ENCODE assay signal across 11 mouse cellular contexts in genomic region chr11:97078751-97079150, GRCm38 (mm10). TPM values are rescaled to one million over a fixed set of nuclear protein-coding genes. Genes with fewer than 3 reads are reported as not detected.
A peak's percentile ranks its signal among the peaks of the same experiment; 100 is the strongest.
DNase-seq lines count a peak whose midpoint lies in the region; ATAC-seq lines count a peak whose summit lies in the region.
"Had no signal": no experiment of that assay in that cellular context is flagged by ENCODE, and none has a peak within 500 bp of the region (broad histone marks: within the 10 kb centered on the region; RNA-seq: fewer than 3 reads in every experiment).

No protein-coding gene starts in this region.

- 60% methylated on average over 4 of the region's 4 CpGs for WGBS in hindbrain, embryonic 11.5 days
- WGBS in hindbrain, embryonic 14.5 days = 56% methylated on average over 4 of the region's 4 CpGs
- WGBS in limb, embryonic 10.5 days = 46% methylated on average over 4 of the region's 4 CpGs

- no peak overlapping the region for H3K9ac ChIP-seq in hindbrain, embryonic 11.5 days (ENCODE audit: low read depth, low read length)
- no peak overlapping the region for H3K9ac ChIP-seq in hindbrain, embryonic 14.5 days
- H3K9ac ChIP-seq: embryonic facial prominence, embryonic 13.5 days; heart, embryonic 15.5 days; limb, embryonic 15.5 days had no signal

- no peak overlapping the region for H3K4me2 ChIP-seq in hindbrain, embryonic 11.5 days (replicated peaks; ENCODE audit: low read depth, low read length)
- H3K4me2 ChIP-seq in hindbrain, embryonic 14.5 days (replicated peaks) = no peak overlapping the region
- H3K4me2 ChIP-seq: embryonic facial prominence, embryonic 13.5 days; heart, embryonic 15.5 days; limb, embryonic 15.5 days had no signal

- no peaks in the 10 kb centered on the region for H3K36me3 ChIP-seq in hindbrain, embryonic 11.5 days (ENCODE audit: control insufficient read depth, insufficient read depth, low read length)
- no peaks in the 10 kb centered on the region for H3K36me3 ChIP-seq in hindbrain, embryonic 14.5 days (replicated peaks; ENCODE audit: control insufficient read depth, insufficient read depth)
- no peaks in the 10 kb centered on the region for H3K36me3 ChIP-seq in limb, embryonic 10.5 days
- H3K36me3 ChIP-seq: embryonic facial prominence, embryonic 13.5 days; heart, embryonic 15.5 days; limb, embryonic 15.5 days had no signal

- no peaks in the 10 kb centered on the region for H3K9me3 ChIP-seq in hindbrain, embryonic 11.5 days (ENCODE audit: control insufficient read depth, low read length)
- H3K9me3 ChIP-seq in hindbrain, embryonic 14.5 days (ENCODE audit: control insufficient read depth, low read length) = no peaks in the 10 kb centered on the region
- no peaks in the 10 kb centered on the region for H3K9me3 ChIP-seq in limb, embryonic 10.5 days (replicated peaks)
- H3K9me3 ChIP-seq: embryonic facial prominence, embryonic 13.5 days; heart, embryonic 15.5 days; limb, embryonic 15.5 days had no signal

- H3K27me3 ChIP-seq in hindbrain, embryonic 11.5 days (ENCODE audit: control insufficient read depth, insufficient read depth, low read length) = no peaks in the 10 kb centered on the region
- no peaks in the 10 kb centered on the region for H3K27me3 ChIP-seq in hindbrain, embryonic 14.5 days (ENCODE audit: control insufficient read depth, insufficient read depth, low read length)
- H3K27me3 ChIP-seq in limb, embryonic 10.5 days (ENCODE audit: low read depth, poor library complexity, severe bottlenecking) = peaks cover 6% of the 10 kb centered on the region

- peak; percentile 28 for DNase-seq in hindbrain, embryonic 11.5 days (ENCODE audit: low spot score)
- DNase-seq in hindbrain, embryonic 14.5 days (ENCODE audit: low spot score) = no peak
- DNase-seq in 416B (ENCODE audit: low read depth) = peak; percentile 66
- peak; percentile 68 for DNase-seq in R1 (ENCODE audit: low read depth, low spot score)
- peak; percentile 69 for DNase-seq in limb, embryonic 10.5 days (ENCODE audit: low spot score)
- DNase-seq in frontal cortex, postnatal 14 days (ENCODE audit: low spot score in 2 of 2) = no peak
- DNase-seq in frontal cortex, postnatal 10 days (ENCODE audit: low spot score in 2 of 2) = no peak

- no peak overlapping the region for H3K4me3 ChIP-seq in hindbrain, embryonic 11.5 days (ENCODE audit: low read depth, low read length)
- no peak overlapping the region for H3K4me3 ChIP-seq in hindbrain, embryonic 14.5 days (replicated peaks; ENCODE audit: low read length)
- H3K4me3 ChIP-seq in limb, embryonic 10.5 days = no peak overlapping the region
- H3K4me3 ChIP-seq: embryonic facial prominence, embryonic 13.5 days; heart, embryonic 15.5 days; limb, embryonic 15.5 days had no signal

- H3K4me1 ChIP-seq in hindbrain, embryonic 11.5 days (replicated peaks; ENCODE audit: control insufficient read depth, insufficient read depth, low read length) = 0 out of 2 replicates have a peak, but pooled peaks cover 2% of the 10 kb centered on the region
- 0 out of 2 replicates have a peak, but pooled peaks cover 5% of the 10 kb centered on the region for H3K4me1 ChIP-seq in hindbrain, embryonic 14.5 days (replicated peaks; ENCODE audit: control insufficient read depth, insufficient read depth, low read length)
- H3K4me1 ChIP-seq in limb, embryonic 10.5 days = peaks cover 8% of the 10 kb centered on the region

- no peak overlapping the region for H3K27ac ChIP-seq in hindbrain, embryonic 11.5 days (ENCODE audit: low read depth, low read length)
- H3K27ac ChIP-seq in hindbrain, embryonic 14.5 days = no peak overlapping the region
- H3K27ac ChIP-seq in limb, embryonic 10.5 days = no peak overlapping the region
- H3K27ac ChIP-seq: embryonic facial prominence, embryonic 13.5 days; heart, embryonic 15.5 days; limb, embryonic 15.5 days had no signal

- no peak for ATAC-seq in hindbrain, embryonic 11.5 days (ENCODE audit: low FRiP score)
- no peak for ATAC-seq in hindbrain, embryonic 14.5 days (ENCODE audit: low FRiP score)
- ATAC-seq in cerebellum, adult (ENCODE audit: insufficient number of reproducible peaks, low FRiP score, low TSS enrichment) = no peak

RNA-seq across cellular contexts. Expression of gene Osbpl7, which starts 28.3 kb away (rescaled TPM):
- polyA plus RNA-seq in hindbrain, embryonic 11.5 days (2014; fragmentation: Nextera tagmentation; extraction: Ambion mirVana) = 4.2 and 6.1 TPM in 2 replicates
- 6.3 and 7.9 TPM in 2 replicates for polyA plus RNA-seq in hindbrain, embryonic 14.5 days (2014; fragmentation: Nextera tagmentation; extraction: Ambion mirVana)
- 8.3 and 10.1 TPM in 2 replicates for polyA plus RNA-seq in limb, embryonic 10.5 days (2016; fragmentation: Nextera tagmentation; extraction: Ambion mirVana)

RNA-seq across cellular contexts. Expression of gene Tbx21, which starts 36.4 kb away (rescaled TPM):
- polyA plus RNA-seq in hindbrain, embryonic 11.5 days (2014; fragmentation: Nextera tagmentation; extraction: Ambion mirVana) = 0.11 and 0.23 TPM in 2 replicates
- not detected in 2 replicates for polyA plus RNA-seq in hindbrain, embryonic 14.5 days (2014; fragmentation: Nextera tagmentation; extraction: Ambion mirVana)
- polyA plus RNA-seq in limb, embryonic 10.5 days (2016; fragmentation: Nextera tagmentation; extraction: Ambion mirVana) = 0.05 and 0.08 TPM in 2 replicates
- polyA plus RNA-seq: limb, embryonic 15.5 days had no signal

RNA-seq across cellular contexts. Expression of gene Mrpl10, which starts 37.4 kb away (rescaled TPM):
- polyA plus RNA-seq in hindbrain, embryonic 11.5 days (2014; fragmentation: Nextera tagmentation; extraction: Ambion mirVana) = 79.4 and 80.3 TPM in 2 replicates
- 60.5 TPM in 2 replicates for polyA plus RNA-seq in hindbrain, embryonic 14.5 days (2014; fragmentation: Nextera tagmentation; extraction: Ambion mirVana)
- 93.6 and 94.8 TPM in 2 replicates for polyA plus RNA-seq in limb, embryonic 10.5 days (2016; fragmentation: Nextera tagmentation; extraction: Ambion mirVana)

RNA-seq across cellular contexts. Expression of gene Lrrc46, which starts 37.5 kb away (rescaled TPM):
- polyA plus RNA-seq in hindbrain, embryonic 11.5 days (2014; fragmentation: Nextera tagmentation; extraction: Ambion mirVana) = 5.3 and 7.0 TPM in 2 replicates
- 2.6 and 4.3 TPM in 2 replicates for polyA plus RNA-seq in hindbrain, embryonic 14.5 days (2014; fragmentation: Nextera tagmentation; extraction: Ambion mirVana)
- 0.90 and 1.0 TPM in 2 replicates for polyA plus RNA-seq in limb, embryonic 10.5 days (2016; fragmentation: Nextera tagmentation; extraction: Ambion mirVana)

RNA-seq across cellular contexts. Expression of gene Scrn2, which starts 49.0 kb away (rescaled TPM):
- 19.4 and 21.7 TPM in 2 replicates for polyA plus RNA-seq in hindbrain, embryonic 11.5 days (2014; fragmentation: Nextera tagmentation; extraction: Ambion mirVana)
- polyA plus RNA-seq in hindbrain, embryonic 14.5 days (2014; fragmentation: Nextera tagmentation; extraction: Ambion mirVana) = 11.5 and 12.7 TPM in 2 replicates
- polyA plus RNA-seq in limb, embryonic 10.5 days (2016; fragmentation: Nextera tagmentation; extraction: Ambion mirVana) = 47.5 and 50.4 TPM in 2 replicates

Comparison
In these comparisons a context has a peak if more than half of its experiments do, and no peak if none do; other contexts are left out.
1. DNase-seq: peak in hindbrain, embryonic 11.5 days (single experiment), 416B (single experiment), R1 (single experiment) and limb, embryonic 10.5 days (single experiment); none in hindbrain, embryonic 14.5 days (single experiment), frontal cortex, postnatal 14 days (0 of 2) and frontal cortex, postnatal 10 days (0 of 2).